Mouse (Mus musculus) limb, embryonic 10.5 days (tissue): Measurements from ENCODE around the gene Spdye4a. TPM values are rescaled to one million over a fixed set of nuclear protein-coding genes. Genes with fewer than 3 reads are reported as not detected.

Experiments used
- DNase-seq: peaks from one replicate; pipeline ENCODE4 v3.0.0-alpha.2; 2017; ENCODE audit warnings: low spot score
- H3K27ac ChIP-seq: fragments of 300-500 bp; sonication (generic); 2 replicates; pipeline ENCODE4 v1.5.1; 2016; ENCODE audit warnings: mild to moderate bottlenecking
- H3K27me3 ChIP-seq: fragments of 300-500 bp; sonication (generic); 2 replicates; pipeline ENCODE4 v1.6.1; 2016; ENCODE audit warnings: low read depth, mild to moderate bottlenecking; ENCODE audit not compliant: poor library complexity, severe bottlenecking
- H3K36me3 ChIP-seq: fragments of 300-500 bp; sonication (generic); 2 replicates; pipeline ENCODE4 v1.6.1; 2016; ENCODE audit warnings: mild to moderate bottlenecking, moderate library complexity
- H3K4me1 ChIP-seq: fragments of 300-500 bp; sonication (generic); 2 replicates; pipeline ENCODE4 v1.6.1; 2016
- H3K4me3 ChIP-seq: fragments of 300-500 bp; sonication (generic); 2 replicates; pipeline ENCODE4 v1.5.1; 2016; ENCODE audit warnings: mild to moderate bottlenecking, moderate library complexity
- H3K9me3 ChIP-seq: fragments of 300-500 bp; sonication (generic); replicated peaks from 2 replicates; pipeline ENCODE4 v1.6.1; 2016; ENCODE audit warnings: mild to moderate bottlenecking
- WGBS: fragments of 180-500 bp; shearing (Covaris S2); methylation state at CpG from one replicate; pipeline ENCODE4 v1.1.7; 2016; 5-methylcytosine and 5-hydroxymethylcytosine counted together
- polyA plus RNA-seq: library from polyadenylated mRNA; unstranded; fragments of >200 nt; fragmentation: Nextera tagmentation; extraction: Ambion mirVana; gene quantifications from 2 replicates; pipeline ENCODE4 v1.2.1, GENCODE M21; 2016

Gene Spdye4a
- not detected in 2 replicates for polyA plus RNA-seq

DNA sequence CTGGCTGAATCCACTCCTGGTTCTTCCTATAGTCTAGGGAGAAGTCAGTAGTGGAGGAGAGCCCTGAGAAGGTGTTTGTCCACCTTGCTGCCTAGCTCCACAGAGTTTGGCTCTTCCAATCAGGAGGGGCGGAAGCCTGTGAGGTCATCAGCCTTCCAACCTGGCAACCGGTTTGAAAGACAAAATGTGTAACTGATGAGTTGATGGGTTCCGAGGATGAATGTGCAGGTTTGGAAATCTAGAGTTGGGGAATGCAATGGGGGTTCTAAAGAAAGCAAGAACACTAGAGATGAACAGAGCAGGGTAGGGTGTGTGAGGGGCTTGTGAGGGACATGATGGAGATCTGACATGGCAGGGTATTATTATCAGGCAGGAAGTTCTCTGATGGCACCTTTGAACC lies at the start of gene Spdye4a:
Gene Spdye4a, minus strand, starts transcription at position 101 of the 400 bp plus-strand sequence.
- Histone ChIP-seq H3K9me3 (no peaks in the 10 kb centered on the region), H3K4me3 (no peak within 1 kb of the TSS), H3K4me1 (no peaks in the 10 kb centered on the region), H3K36me3 (no peaks in the 10 kb centered on the region), H3K27ac (no peak within 1 kb of the TSS), H3K27me3 (no peaks in the 10 kb centered on the region)
- whole genome bisulfite sequencing: 88% methylated on average over 3 of the region's 3 CpGs
- DNase-seq: no peak

DNA sequence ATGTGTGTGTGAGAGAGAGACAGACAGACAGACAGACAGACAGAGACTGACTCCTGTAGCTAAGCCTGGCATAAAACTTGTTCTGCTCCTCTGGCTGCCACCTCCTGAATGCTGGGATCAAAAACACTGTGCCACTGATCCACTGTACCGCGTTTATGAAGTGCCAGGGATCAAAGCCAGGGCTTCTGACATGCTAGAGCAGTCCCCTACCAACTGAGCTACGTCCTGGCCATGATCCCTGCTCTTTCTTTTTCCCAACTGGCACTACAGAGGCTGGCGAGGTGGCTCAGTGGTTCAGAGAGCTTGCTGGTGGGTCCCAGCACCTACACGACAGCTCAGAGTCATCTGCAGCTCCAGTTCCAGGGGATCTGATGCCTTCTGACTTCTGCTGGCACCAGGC lies 49.1 kb upstream of the Spdye4a start:
- no peaks in the 10 kb centered on the region for H3K9me3 ChIP-seq
- H3K4me1 ChIP-seq: peaks cover 6% of the 10 kb centered on the region
- H3K27me3 ChIP-seq: peaks cover 45% of the 10 kb centered on the region
- no peak overlapping the region for H3K27ac ChIP-seq
- H3K4me3 ChIP-seq: no peak overlapping the region
- H3K36me3 ChIP-seq: peaks cover 8% of the 10 kb centered on the region; the same call in 1 of the 2 replicates
- DNase-seq: no peak
- WGBS: 64% methylated on average over 5 of the region's 5 CpGs

DNA sequence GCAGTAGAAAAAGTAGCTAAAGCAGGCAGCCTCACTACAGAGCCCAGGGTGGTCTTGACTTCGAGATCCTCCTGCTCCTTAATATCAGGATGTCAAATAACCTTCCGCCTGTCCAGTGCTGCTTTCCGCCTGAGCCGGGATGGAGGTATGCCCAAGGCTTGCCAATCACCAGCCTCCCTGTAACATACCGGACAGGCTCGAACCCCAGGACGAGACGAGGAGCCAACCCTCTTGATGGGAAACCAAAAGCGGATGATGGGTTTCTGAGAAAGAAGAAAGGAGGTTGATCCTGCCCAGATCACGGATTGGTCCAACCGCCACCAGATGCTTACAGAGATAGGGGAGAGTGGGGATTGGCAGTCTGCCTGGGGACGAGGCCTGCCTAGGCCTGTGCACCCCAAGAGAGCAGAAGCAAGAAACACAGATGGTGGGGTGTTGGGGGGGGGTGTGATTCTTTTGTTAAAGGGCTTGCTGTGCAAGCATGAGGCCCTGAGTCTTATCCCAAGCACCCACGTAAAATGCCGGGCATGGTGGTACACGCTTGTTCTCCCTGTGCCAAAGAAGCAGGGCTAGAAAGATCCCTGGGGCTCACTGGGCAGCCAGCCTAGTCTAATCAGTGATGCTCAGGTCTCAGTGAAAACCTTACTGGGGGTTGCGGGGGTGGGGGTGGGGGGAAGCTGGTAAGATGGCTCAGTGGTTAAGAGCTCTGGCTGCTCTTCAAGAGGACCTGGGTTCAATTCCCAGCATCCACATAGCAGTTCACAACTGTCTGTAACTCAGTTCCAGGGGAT lies 46.0 kb upstream of the Spdye4a start:
- Histone ChIP-seq H3K9me3 (no peaks in the 10 kb centered on the region), H3K27me3 (peaks cover 23% of the 10 kb centered on the region; the same call in 1 of the 2 replicates), H3K36me3 (peaks cover 10% of the 10 kb centered on the region; the same call in 1 of the 2 replicates), H3K4me1 (peaks cover 25% of the 10 kb centered on the region), H3K27ac (no peak overlapping the region), H3K4me3 (no peak overlapping the region)
- WGBS: 90% methylated on average over 16 of the region's 16 CpGs
- no peak for DNase-seq

DNA sequence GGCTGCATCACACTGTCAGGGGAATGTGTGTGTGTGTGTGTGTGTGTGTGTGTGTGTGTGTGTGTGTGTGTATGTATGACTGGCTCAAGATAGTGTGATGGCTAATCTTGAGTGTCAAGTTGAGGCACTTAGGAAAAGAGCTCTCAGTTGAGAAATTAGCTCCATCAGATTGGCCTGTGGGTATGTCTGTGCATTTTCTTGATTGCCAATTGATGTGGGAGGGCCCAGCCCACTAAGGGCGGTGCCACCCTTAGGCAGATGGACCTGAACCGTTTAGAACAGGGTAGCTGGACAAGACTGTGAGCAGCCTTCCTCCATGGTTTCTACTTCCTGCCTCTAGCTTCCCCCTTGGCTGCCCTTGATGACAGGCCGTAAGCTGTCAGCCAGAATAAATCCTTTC lies 45.4 kb upstream of the Spdye4a start:
- H3K4me1 ChIP-seq: peaks cover 25% of the 10 kb centered on the region
- DNase-seq: no peak
- H3K4me3 ChIP-seq: no peak overlapping the region
- peaks cover 11% of the 10 kb centered on the region; the same call in 1 of the 2 replicates for H3K36me3 ChIP-seq
- H3K27me3 ChIP-seq: peaks cover 18% of the 10 kb centered on the region; the same call in 1 of the 2 replicates
- H3K27ac ChIP-seq: no peak overlapping the region
- no peaks in the 10 kb centered on the region for H3K9me3 ChIP-seq
- WGBS: 82% methylated on average over 3 of the region's 3 CpGs

DNA sequence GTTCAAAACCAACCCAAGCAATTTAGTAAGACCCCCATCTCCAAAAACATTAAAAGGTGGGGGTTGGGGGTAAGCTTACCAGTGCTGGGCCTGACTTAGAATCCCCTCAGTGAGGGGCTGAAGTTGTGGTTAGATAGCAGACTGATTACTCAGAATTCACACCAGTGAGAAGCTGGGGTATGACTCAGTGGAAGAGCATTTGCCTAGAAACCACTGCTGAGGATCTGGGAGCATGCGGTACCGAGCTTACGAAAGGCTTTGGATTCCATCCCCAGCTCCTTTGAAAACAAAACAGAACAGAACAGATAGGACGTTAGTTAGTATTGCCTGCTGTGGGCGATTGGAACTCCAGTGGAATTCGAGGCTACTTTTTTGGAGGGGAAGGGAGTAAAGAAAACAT lies 45.0 kb upstream of the Spdye4a start:
- Histone ChIP-seq H3K27me3 (peaks cover 13% of the 10 kb centered on the region; the same call in 1 of the 2 replicates), H3K4me3 (no peak overlapping the region), H3K4me1 (peaks cover 25% of the 10 kb centered on the region), H3K27ac (no peak overlapping the region), H3K36me3 (peaks cover 11% of the 10 kb centered on the region; the same call in 1 of the 2 replicates), H3K9me3 (no peaks in the 10 kb centered on the region)
- WGBS: 91% methylated on average over 6 of the region's 6 CpGs
- DNase-seq: no peak

DNA sequence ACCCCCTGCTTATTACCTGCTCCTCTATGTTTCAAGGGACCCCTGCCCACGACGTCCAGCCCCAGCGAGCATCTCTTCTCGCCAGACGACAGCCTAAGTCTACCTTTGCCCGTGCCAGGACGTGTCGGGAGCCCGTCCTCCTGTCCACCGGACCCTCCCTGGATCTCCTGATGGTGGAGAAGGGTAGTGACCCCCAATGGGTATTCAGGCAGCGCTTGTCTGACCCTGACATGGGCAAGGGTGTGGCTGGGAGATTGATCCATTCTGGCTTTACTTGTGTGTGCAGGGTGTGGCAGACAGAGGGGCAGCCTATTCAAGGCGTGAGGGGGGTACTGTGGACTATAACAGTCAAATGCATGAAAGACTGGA lies 43.4 kb upstream of the Spdye4a start:
- Histone ChIP-seq H3K27ac (peak overlapping the region; percentile 96), H3K4me1 (peaks cover 25% of the 10 kb centered on the region), H3K36me3 (peaks cover 11% of the 10 kb centered on the region; the same call in 1 of the 2 replicates), H3K9me3 (no peaks in the 10 kb centered on the region), H3K4me3 (peak overlapping the region; percentile 88), H3K27me3 (no peaks in the 10 kb centered on the region)
- no peak for DNase-seq
- 6% methylated on average over 12 of the region's 12 CpGs for WGBS

DNA sequence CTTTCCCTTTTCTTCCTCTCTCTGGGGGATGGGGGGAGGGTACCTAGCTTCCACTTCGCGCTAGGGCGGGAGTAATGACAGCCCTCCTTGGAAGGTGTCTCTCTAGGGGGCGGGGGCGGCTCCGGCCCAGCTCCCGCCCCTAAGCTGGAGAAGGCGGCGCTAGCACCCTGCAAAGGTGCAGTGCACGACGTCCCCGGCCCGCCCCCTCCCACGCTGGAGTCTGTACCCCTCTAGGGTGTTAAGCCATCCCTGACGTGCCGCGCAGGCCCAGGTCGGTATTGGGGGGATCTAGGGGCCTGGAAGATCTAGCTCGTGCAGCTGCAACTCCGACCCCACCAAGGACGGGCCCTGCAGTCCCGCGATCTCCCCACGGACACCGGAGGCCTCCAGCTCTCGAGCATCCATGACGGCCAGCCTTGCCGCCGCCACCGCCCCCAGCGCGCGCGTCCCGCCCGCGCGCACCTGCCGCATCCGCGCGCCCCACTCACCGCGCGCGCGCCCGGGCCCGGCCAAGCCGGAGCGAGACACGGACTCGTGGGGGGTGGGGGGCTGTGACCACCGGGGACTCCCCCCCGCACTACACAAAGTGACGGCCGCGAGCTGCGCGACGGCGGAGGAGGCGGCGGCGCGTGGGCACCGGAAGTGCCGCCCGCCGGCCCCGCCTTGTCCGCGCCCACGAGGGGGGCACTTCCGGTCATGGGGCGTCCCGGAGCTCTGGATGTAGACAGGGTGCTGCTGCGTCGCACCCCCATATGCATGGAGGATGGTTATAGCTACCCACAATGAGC lies 42.9 kb upstream of the Spdye4a start, which contains the start of gene Zfp316:
Gene Zfp316, minus strand, starts transcription at position 660 of the 788 bp plus-strand sequence.
- DNase-seq: peak; percentile 77
- H3K27ac ChIP-seq: peak within 1 kb of the TSS; percentile 96
- H3K27me3 ChIP-seq: no peaks in the 10 kb centered on the region
- H3K4me1 ChIP-seq: peaks cover 27% of the 10 kb centered on the region
- H3K4me3 ChIP-seq: peak within 1 kb of the TSS; percentile 88
- under 1% methylated on average over 79 of the region's 79 CpGs for WGBS
- no peaks in the 10 kb centered on the region for H3K9me3 ChIP-seq
- H3K36me3 ChIP-seq: peaks cover 16% of the 10 kb centered on the region

DNA sequence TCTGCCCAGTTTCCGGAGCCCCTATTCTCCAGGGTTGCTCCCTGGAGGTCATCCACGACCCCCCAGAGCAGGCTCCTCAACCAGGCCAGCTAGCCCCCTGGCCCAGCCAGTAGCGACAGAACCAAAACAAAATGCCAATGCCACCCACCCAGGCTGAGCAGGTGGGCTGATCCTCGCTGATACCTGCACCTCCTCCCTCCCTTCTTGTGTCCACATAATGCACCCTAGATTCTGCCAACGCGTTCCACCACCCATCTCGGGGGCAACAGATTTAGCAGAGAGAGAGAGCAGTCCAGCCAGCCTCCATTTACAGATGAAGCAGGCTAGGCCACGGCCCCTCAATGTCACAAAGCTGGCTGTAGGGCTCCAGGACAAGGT lies 42.3 kb upstream of the Spdye4a start:
- peaks cover 22% of the 10 kb centered on the region for H3K36me3 ChIP-seq
- DNase-seq: no peak
- 35% methylated on average over 8 of the region's 8 CpGs for WGBS
- no peaks in the 10 kb centered on the region for H3K9me3 ChIP-seq
- H3K4me3 ChIP-seq: peak overlapping the region; percentile 88
- H3K27ac ChIP-seq: peak overlapping the region; percentile 96
- peaks cover 28% of the 10 kb centered on the region for H3K4me1 ChIP-seq
- H3K27me3 ChIP-seq: no peaks in the 10 kb centered on the region

GRCm38 (mm10) chr5:143266794-143267193 lies 40.1 kb upstream of the Spdye4a start:
- no peak for DNase-seq
- Histone ChIP-seq H3K27ac (no peak overlapping the region), H3K36me3 (peaks cover 39% of the 10 kb centered on the region), H3K4me3 (no peak overlapping the region), H3K27me3 (no peaks in the 10 kb centered on the region), H3K4me1 (peaks cover 28% of the 10 kb centered on the region), H3K9me3 (no peaks in the 10 kb centered on the region)
- 87% methylated on average over 6 of the region's 6 CpGs for WGBS

GRCm38 (mm10) chr5:143265409-143265808 lies 38.7 kb upstream of the Spdye4a start:
- Histone ChIP-seq H3K9me3 (no peaks in the 10 kb centered on the region), H3K4me1 (peaks cover 18% of the 10 kb centered on the region), H3K27me3 (no peaks in the 10 kb centered on the region), H3K27ac (no peak overlapping the region), H3K36me3 (peaks cover 48% of the 10 kb centered on the region), H3K4me3 (no peak overlapping the region)
- DNase-seq: no peak
- WGBS: 45% methylated on average over 1 of the region's 1 CpGs

DNA sequence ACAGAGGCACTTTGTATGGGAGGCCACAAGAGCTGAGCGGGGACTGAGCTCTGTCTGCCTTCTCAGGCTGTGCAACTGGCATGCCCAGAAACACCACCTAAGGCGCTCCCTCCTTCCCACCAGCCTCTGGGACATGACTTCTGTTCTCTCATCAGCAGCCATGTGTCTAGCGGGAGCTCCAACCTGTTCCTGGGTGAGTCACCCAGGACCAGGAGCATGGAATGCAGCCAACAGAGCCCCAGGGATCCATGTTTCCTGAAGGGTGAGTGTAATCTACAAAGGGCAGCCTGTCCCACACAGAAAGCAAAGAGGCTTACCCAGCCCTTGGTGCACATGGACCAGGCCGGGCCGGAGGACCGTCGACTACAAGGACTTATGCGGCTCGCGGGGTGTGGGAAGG lies 38.0 kb upstream of the Spdye4a start:
- Histone ChIP-seq H3K4me1 (peaks cover 15% of the 10 kb centered on the region), H3K9me3 (no peaks in the 10 kb centered on the region), H3K4me3 (no peak overlapping the region), H3K27me3 (0 out of 2 replicates have a peak, but pooled peaks cover under 1% of the 10 kb centered on the region), H3K27ac (no peak overlapping the region), H3K36me3 (peaks cover 55% of the 10 kb centered on the region)
- 93% methylated on average over 10 of the region's 10 CpGs for WGBS
- DNase-seq: no peak

DNA sequence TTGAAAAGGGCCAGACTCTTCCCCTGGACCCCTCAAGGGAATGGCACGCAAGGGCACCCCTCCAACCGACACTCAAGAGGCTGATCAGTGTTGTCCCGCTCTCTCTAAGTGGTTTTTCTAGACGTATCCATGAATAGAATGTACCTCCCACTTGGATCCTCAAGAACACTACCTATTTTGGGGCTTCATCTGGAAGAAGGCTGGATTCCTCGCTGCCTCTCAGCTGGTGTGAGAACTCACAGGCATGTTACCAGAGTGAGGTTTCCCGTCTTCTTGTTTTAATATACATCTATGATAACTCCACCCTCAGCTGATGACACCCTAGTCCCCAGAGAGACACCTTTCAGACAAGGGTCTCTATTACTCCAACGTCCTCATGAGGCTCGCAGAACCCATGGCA lies 34.9 kb upstream of the Spdye4a start:
- Histone ChIP-seq H3K9me3 (no peaks in the 10 kb centered on the region), H3K36me3 (peaks cover 81% of the 10 kb centered on the region), H3K4me3 (no peak overlapping the region), H3K27me3 (peaks cover 31% of the 10 kb centered on the region), H3K4me1 (0 out of 2 replicates have a peak, but pooled peaks cover 3% of the 10 kb centered on the region), H3K27ac (no peak overlapping the region)
- no peak for DNase-seq
- 98% methylated on average over 8 of the region's 8 CpGs for WGBS

- H3K9me3 ChIP-seq: no peaks in the 10 kb centered on the region
- peaks cover 90% of the 10 kb centered on the region for H3K27me3 ChIP-seq
- 74% methylated on average over 5 of the region's 5 CpGs for WGBS
- no peak for DNase-seq
- H3K4me3 ChIP-seq: no peak overlapping the region
- no peak overlapping the region for H3K27ac ChIP-seq
- peaks cover 26% of the 10 kb centered on the region for H3K4me1 ChIP-seq
- peaks cover 80% of the 10 kb centered on the region for H3K36me3 ChIP-seq
These were observed 29.1 kb upstream of the Spdye4a start for GRCm38 (mm10) chr5:143255802-143256201.
